Mouse (Mus musculus): ENCODE data around the gene Sox3. TPM values are rescaled to one million over a fixed set of nuclear protein-coding genes. Genes with fewer than 3 reads are reported as not detected.

Gene Sox3
- total RNA-seq (2012; rRNA removed), result not detected in 2 replicates
- not detected in 2 replicates for total RNA-seq (2014; rRNA removed)
- polyA plus RNA-seq (2012; ENCODE audit: insufficient read length, low read depth), result not detected in 2 replicates

DNA sequence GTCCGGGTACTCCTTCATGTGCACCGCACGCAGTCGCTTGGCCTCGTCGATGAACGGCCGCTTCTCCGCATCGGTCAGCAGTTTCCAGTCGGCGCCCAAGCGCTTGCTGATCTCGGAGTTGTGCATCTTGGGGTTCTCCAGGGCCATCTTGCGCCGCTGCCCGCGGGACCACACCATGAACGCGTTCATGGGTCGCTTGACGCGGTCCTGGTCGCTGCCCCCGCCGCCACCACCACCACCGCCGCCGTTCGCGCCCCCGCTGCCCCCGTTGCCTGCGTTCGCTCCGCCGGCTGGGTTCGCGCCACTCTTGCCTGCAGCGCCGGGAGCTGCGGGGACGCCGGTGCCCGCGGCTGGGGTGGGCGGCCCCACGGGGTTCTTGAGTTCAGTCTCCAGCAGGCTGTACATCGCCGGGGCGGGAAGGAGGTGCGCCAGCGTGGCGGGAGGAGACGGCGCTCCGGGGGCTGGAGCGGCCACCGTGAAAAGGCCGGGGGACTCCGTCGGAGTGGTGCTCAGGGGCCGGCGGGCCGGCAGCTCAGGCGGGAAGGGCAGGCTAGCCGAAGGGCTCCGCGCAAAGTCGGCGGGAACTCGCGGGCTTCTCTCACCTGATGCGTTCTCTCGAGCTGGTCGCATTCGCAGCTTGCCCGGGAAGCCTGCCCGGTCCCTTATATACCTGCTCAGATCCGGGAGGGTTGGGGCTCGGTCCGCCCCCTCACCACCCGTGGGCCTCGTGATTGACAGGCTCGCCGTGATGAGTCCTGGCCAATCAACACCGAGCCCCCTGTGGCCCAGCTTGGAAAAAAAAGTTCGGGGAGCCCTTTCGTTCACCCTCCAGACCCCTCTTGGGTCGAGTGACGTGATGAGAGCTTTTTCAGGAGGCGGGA lies at the start of gene Sox3:
Gene Sox3, minus strand, starts transcription at position 630 of the 881 bp plus-strand sequence.
- Histone ChIP-seq H3K4me3 (replicated peaks in 1 of 3; ENCODE audit: low read depth in 2 of 3, low read length in 2 of 3, poor library complexity in 1 of 3) (no peak within 1 kb of the TSS), H3K36me3 (replicated peaks in 1 of 2; ENCODE audit: control insufficient read depth in 1 of 2, insufficient read depth in 1 of 2, low read length in 1 of 2) (no peaks in the 10 kb centered on the region), H3K79me2 (replicated peaks; ENCODE audit: control insufficient read depth, extremely low read depth, insufficient read depth, poor library complexity, severe bottlenecking) (no peaks in the 10 kb centered on the region), H3K4me2 (ENCODE audit: insufficient read depth, low read depth, poor library complexity, severe bottlenecking) (no peak within 1 kb of the TSS), H3K9ac (ENCODE audit: insufficient read depth, low read depth) (no peak within 1 kb of the TSS), H3K4me1 (ENCODE audit: control insufficient read depth in 1 of 2, insufficient read depth in 2 of 2) (no peaks in the 10 kb centered on the region), H3K9me3 (replicated peaks; ENCODE audit: low read length) (peaks cover 37% of the 10 kb centered on the region), H3K27me3 (replicated peaks) (no peaks in the 10 kb centered on the region), H3K27ac (ENCODE audit: insufficient read depth, low read depth) (no peak within 1 kb of the TSS)
- no peak for DNase-seq (ENCODE audit: extremely low read depth)
- dilution Hi-C loops (cut with MboI; ENCODE audit: extremely low pct_ligation_motif_present, extremely low pct_unique_long_range_greater_than_20kb, low sequenced_read_pairs), result no loop called here
- TF ChIP-seq BHLHE40 (IDR thresholded peaks at IDR 0.05; ENCODE audit: low read depth, low read length) (no peak), CHD2 (IDR thresholded peaks at IDR 0.05; ENCODE audit: low read length) (no peak), ZMIZ1 (IDR thresholded peaks at IDR 0.05; ENCODE audit: low read depth, low read length) (no peak), POLR2A (IDR thresholded peaks at IDR 0.05; ENCODE audit: low read depth, low read length) (no peak), JUND (conservative IDR thresholded peaks at IDR 0.05; ENCODE audit: low read depth, low read length) (no peak), GABPA (IDR thresholded peaks at IDR 0.05; ENCODE audit: insufficient replicate concordance, low read depth, low read length) (no peak), PAX5 (IDR thresholded peaks at IDR 0.05; ENCODE audit: low read length) (no peak), KAT2A (IDR thresholded peaks at IDR 0.05; ENCODE audit: insufficient replicate concordance, low read length) (no peak)
- in situ Hi-C loops (cut with MboI; ENCODE audit: low pct_ligation_motif_present, low pct_unique_long_range_greater_than_20kb, low sequenced_read_pairs), result no loop called here

DNA sequence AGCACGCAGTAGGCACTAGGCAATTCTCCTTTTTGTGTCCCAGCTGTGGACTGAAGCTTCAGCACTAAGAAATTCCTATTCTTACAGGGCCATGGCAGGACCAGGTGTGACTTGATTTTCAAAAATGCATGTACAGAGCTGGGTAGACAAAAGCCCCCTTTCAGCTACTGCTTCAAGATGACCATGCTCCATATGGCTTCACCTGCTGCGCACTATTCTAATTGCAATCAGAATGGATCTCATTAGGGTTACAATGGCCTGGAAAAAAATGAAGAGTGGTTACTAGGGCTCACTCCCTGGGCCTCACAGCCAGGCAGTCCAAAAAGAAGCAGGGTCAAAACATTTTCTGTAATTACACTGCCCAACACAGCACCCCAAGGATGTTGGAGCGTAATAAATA lies 47.0 kb upstream of the Sox3 start:
- in situ Hi-C loops (cut with MboI; ENCODE audit: low pct_ligation_motif_present, low pct_unique_long_range_greater_than_20kb, low sequenced_read_pairs) (no loop called here), dilution Hi-C loops (cut with MboI; ENCODE audit: extremely low pct_ligation_motif_present, extremely low pct_unique_long_range_greater_than_20kb, low sequenced_read_pairs) (no loop called here)
- H3K36me3 ChIP-seq (replicated peaks in 1 of 2; ENCODE audit: control insufficient read depth in 1 of 2, insufficient read depth in 1 of 2, low read length in 1 of 2), result no peaks in the 10 kb centered on the region
- H3K4me2 ChIP-seq (ENCODE audit: insufficient read depth, low read depth, poor library complexity, severe bottlenecking), result no peak overlapping the region
- no peak overlapping the region for H3K9ac ChIP-seq (ENCODE audit: insufficient read depth, low read depth)
- no peak overlapping the region for H3K27ac ChIP-seq (ENCODE audit: insufficient read depth, low read depth)
- peaks cover 7% of the 10 kb centered on the region for H3K9me3 ChIP-seq (replicated peaks; ENCODE audit: low read length)
- TF ChIP-seq BHLHE40 (IDR thresholded peaks at IDR 0.05; ENCODE audit: low read depth, low read length), result no peak
- no peak for TF ChIP-seq POLR2A (IDR thresholded peaks at IDR 0.05; ENCODE audit: low read depth, low read length)
- TF ChIP-seq IRF4 (IDR thresholded peaks at IDR 0.05; ENCODE audit: low read depth, low read length), result no peak
- no peak for TF ChIP-seq JUND (conservative IDR thresholded peaks at IDR 0.05; ENCODE audit: low read depth, low read length)
- no peak for TF ChIP-seq ELF1 (IDR thresholded peaks at IDR 0.05; ENCODE audit: low read depth, low read length)
- TF ChIP-seq GABPA (IDR thresholded peaks at IDR 0.05; ENCODE audit: insufficient replicate concordance, low read depth, low read length), result no peak
- no peak for TF ChIP-seq HCFC1 (IDR thresholded peaks at IDR 0.05; ENCODE audit: low read depth, low read length)
- no peak for TF ChIP-seq KAT2A (IDR thresholded peaks at IDR 0.05; ENCODE audit: insufficient replicate concordance, low read length)
- no peak for TF ChIP-seq EP300 (IDR thresholded peaks at IDR 0.05; ENCODE audit: low read length)
- no peak for TF ChIP-seq E2F4 (IDR thresholded peaks at IDR 0.05; ENCODE audit: insufficient replicate concordance, low read depth, low read length)
- H3K27me3 ChIP-seq (replicated peaks), result no peaks in the 10 kb centered on the region
- DNase-seq (ENCODE audit: extremely low read depth), result no peak
- H3K4me1 ChIP-seq (ENCODE audit: control insufficient read depth in 1 of 2, insufficient read depth in 2 of 2), result no peaks in the 10 kb centered on the region
- H3K79me2 ChIP-seq (replicated peaks; ENCODE audit: control insufficient read depth, extremely low read depth, insufficient read depth, poor library complexity, severe bottlenecking), result no peaks in the 10 kb centered on the region
- H3K4me3 ChIP-seq (replicated peaks in 1 of 3; ENCODE audit: low read depth in 2 of 3, low read length in 2 of 3, poor library complexity in 1 of 3), result no peak overlapping the region

All from CH12.LX (cell line).